Mouse (Mus musculus) forebrain, embryonic 15.5 days (tissue): ENCODE data around the gene A630076J17Rik. TPM values are rescaled to one million over a fixed set of nuclear protein-coding genes. Genes with fewer than 3 reads are reported as not detected.

Experiments
- polyA plus RNA-seq: library from polyadenylated mRNA; unstranded; fragments of >200 nt; fragmentation: Nextera tagmentation; extraction: Ambion mirVana; gene quantifications from 2 replicates; pipeline ENCODE4 v1.2.1, GENCODE M21; 2015

The A630076J17Rik gene
- polyA plus RNA-seq, 1 experiment from 2014 or later, result not detected

Other genes with a start within 250 kb of the A630076J17Rik start
- 21.8 and 21.9 TPM in 2 replicates for gene Kcna3, start 194.4 kb upstream of the A630076J17Rik start, polyA plus RNA-seq
- gene Kcna2, start 129.5 kb upstream of the A630076J17Rik start, polyA plus RNA-seq, result 0.73 and 0.83 TPM in 2 replicates
- gene Kcna10, start 47.6 kb upstream of the A630076J17Rik start, polyA plus RNA-seq, result not detected in 2 replicates
- gene Cym, start 8.9 kb upstream of the A630076J17Rik start, polyA plus RNA-seq, result 0.14 TPM in 1 of 2 replicates, not detected in the other
- 0.08 TPM in 1 of 2 replicates, not detected in the other for gene Prok1, start 9.1 kb downstream of the A630076J17Rik start, polyA plus RNA-seq
- gene Lamtor5, start 48.2 kb downstream of the A630076J17Rik start, polyA plus RNA-seq, result 213 and 228 TPM in 2 replicates
- 2.6 and 3.1 TPM in 2 replicates for gene Slc16a4, start 60.6 kb downstream of the A630076J17Rik start, polyA plus RNA-seq
- 9.8 and 10.5 TPM in 2 replicates for gene Rbm15, start 103.1 kb downstream of the A630076J17Rik start, polyA plus RNA-seq
- 1.6 and 1.8 TPM in 2 replicates for gene Kcnc4, start 228.9 kb downstream of the A630076J17Rik start, polyA plus RNA-seq